Mouse (Mus musculus) embryo, embryonic 10.5 days (tissue): ENCODE results near the gene 0610030E20Rik.

Source experiments
- DNase-seq: peaks from one replicate; pipeline ENCODE4 v3.0.0-alpha.2; 2015; ENCODE audit warnings: low spot score

The 0610030E20Rik gene

GRCm38 (mm10) chr6:72350214-72350613 is 3.1 kb downstream of the 0610030E20Rik start:
- no peak for DNase-seq

GRCm38 (mm10) chr6:72352636-72353405 is 5.7 kb downstream of the 0610030E20Rik start:
- no peak for DNase-seq

- no peak for DNase-seq
Measured at GRCm38 (mm10) chr6:72354025-72354424, 6.9 kb downstream of the 0610030E20Rik start.

GRCm38 (mm10) chr6:72355066-72355911 is 8.2 kb downstream of the 0610030E20Rik start, which contains the start of gene Tmem150a:
Gene Tmem150a (plus strand): TSS chr6:72355447.
- peak; percentile 85 for DNase-seq

GRCm38 (mm10) chr6:72356001-72356532 is 8.9 kb downstream of the 0610030E20Rik start:
- no peak for DNase-seq

- DNase-seq = no peak
Measured at GRCm38 (mm10) chr6:72357164-72358079, 10.3 kb downstream of the 0610030E20Rik start.

- no peak for DNase-seq
Measured at GRCm38 (mm10) chr6:72358086-72358764, 11.1 kb downstream of the 0610030E20Rik start.

GRCm38 (mm10) chr6:72359343-72359742 is 12.2 kb downstream of the 0610030E20Rik start:
- DNase-seq = no peak

GRCm38 (mm10) chr6:72359891-72360598 is 12.9 kb downstream of the 0610030E20Rik start:
- DNase-seq = no peak

- no peak for DNase-seq
Measured at GRCm38 (mm10) chr6:72360599-72360935, 13.4 kb downstream of the 0610030E20Rik start.

GRCm38 (mm10) chr6:72361121-72361551 is 14.0 kb downstream of the 0610030E20Rik start:
- no peak for DNase-seq

GRCm38 (mm10) chr6:72362132-72363028 is 15.3 kb downstream of the 0610030E20Rik start:
- DNase-seq = peak; percentile 99

- no peak for DNase-seq
Measured at GRCm38 (mm10) chr6:72364009-72364408, 16.9 kb downstream of the 0610030E20Rik start.

GRCm38 (mm10) chr6:72364985-72365384 is 17.9 kb downstream of the 0610030E20Rik start:
- DNase-seq = no peak

- no peak for DNase-seq
Measured at GRCm38 (mm10) chr6:72366304-72366703, 19.2 kb downstream of the 0610030E20Rik start.

GRCm38 (mm10) chr6:72366844-72367443 is 19.8 kb downstream of the 0610030E20Rik start, which contains the start of gene Rnf181:
Gene Rnf181 (minus strand): TSS chr6:72366956.
- no peak for DNase-seq

GRCm38 (mm10) chr6:72367460-72367974 is 20.4 kb downstream of the 0610030E20Rik start:
- no peak for DNase-seq

GRCm38 (mm10) chr6:72369557-72369956 is 22.4 kb downstream of the 0610030E20Rik start:
- DNase-seq = no peak

- no peak for DNase-seq
Measured at GRCm38 (mm10) chr6:72370091-72370490, 23.0 kb downstream of the 0610030E20Rik start.
